Mouse (Mus musculus) embryonic fibroblast, embryonic 13.5 days (primary cell): Measurements from ENCODE around the gene Jmjd4.

Experiments
- CTCF ChIP-seq: IDR thresholded peaks from 2 replicates; pipeline ENCODE4 v1.5.1; 2011; ENCODE audit warnings: mild to moderate bottlenecking, control low read depth, low read length, moderate library complexity, borderline replicate concordance; ENCODE audit not compliant: insufficient read depth
- POLR2A ChIP-seq: IDR thresholded peaks from 2 replicates; pipeline ENCODE4 v1.6.1; 2011; ENCODE audit warnings: low read depth, mild to moderate bottlenecking, control low read depth, low read length, moderate library complexity

DNA sequence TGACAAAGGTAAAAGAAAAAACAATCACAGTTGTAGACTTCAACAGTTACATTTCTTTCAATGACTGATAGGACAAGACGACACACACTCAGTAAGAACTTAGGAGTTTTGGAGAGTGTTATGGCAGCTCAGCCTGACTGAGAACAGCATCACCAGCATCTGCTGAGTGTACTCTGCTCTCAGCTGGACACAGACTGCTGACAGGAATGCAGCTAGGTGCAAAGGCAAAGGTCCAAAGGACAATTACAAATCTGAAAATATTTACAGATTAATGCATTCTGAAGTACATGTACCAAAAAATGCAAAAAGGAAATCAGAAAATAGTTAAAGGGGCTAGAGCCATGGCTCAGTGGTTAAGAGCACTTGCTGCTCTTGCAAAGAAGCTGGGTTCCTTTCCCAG lies 19.9 kb upstream of the Jmjd4 start:
- TF ChIP-seq CTCF (no peak), POLR2A (no peak)
